ENCODE assay signal across 10 mouse cellular contexts in the genomic region with DNA sequence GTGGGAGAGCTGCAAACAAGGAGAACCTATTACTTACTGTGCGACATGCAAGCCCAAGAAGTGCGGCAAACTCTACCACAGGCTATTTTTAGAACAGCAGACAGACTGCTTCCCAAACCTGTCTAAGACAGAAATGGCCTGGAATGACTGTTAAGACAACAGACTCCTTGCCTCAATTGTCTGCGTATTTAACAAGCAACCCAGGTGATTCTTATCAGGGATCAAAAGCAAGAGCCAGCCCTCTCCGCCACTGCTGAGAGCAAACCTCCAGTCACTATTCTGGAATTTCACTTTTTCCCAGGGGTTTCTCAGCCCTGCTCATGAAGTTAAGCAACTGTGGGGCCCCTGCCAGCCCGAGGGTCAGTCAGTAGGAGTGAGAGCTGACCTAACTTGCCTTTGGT. TPM values are rescaled to one million over a fixed set of nuclear protein-coding genes. Genes with fewer than 3 reads are reported as not detected.
DNase-seq lines count a peak whose midpoint lies in the region; ATAC-seq lines count a peak whose summit lies in the region.
"Had no signal": no experiment of that assay in that cellular context is flagged by ENCODE, and none has a peak within 500 bp of the region (broad histone marks: within the 10 kb centered on the region; RNA-seq: fewer than 3 reads in every experiment).

No protein-coding gene starts in this region.

- no peaks in the 10 kb centered on the region for H3K27me3 ChIP-seq in limb, embryonic 13.5 days

- intact Hi-C loops in gastrocnemius, postnatal 14 days (cut with DNase I; ENCODE audit: low total_unique reads), result no loop called here

- H3K4me1 ChIP-seq in limb, embryonic 13.5 days, result peaks cover 97% of the 10 kb centered on the region

- H3K9me3 ChIP-seq in limb, embryonic 13.5 days, result no peaks in the 10 kb centered on the region

- H3K9ac ChIP-seq in limb, embryonic 13.5 days, result no peak overlapping the region; the same call in 1 of the 2 replicates

- peak overlapping the region; percentile 78 for H3K27ac ChIP-seq in limb, embryonic 13.5 days

- peak; percentile 57 for DNase-seq in gastrocnemius, postnatal 14 days
- DNase-seq in gastrocnemius, adult 8-10 months (ENCODE audit: low spot score in 2 of 2), result no peak
- peak; percentile 69 for DNase-seq in urinary bladder, postnatal 14 days (ENCODE audit: low spot score)
- DNase-seq in urinary bladder, postnatal 10 days (ENCODE audit: low spot score), result no peak
- no peak for DNase-seq in thymus, postnatal 0 days (ENCODE audit: low spot score)
- no peak for DNase-seq in MN1 (ENCODE audit: low spot score)
- DNase-seq: cerebellum, adult 2 months; kidney, adult 18-20 months had no signal

- peak overlapping the region; percentile 46 for H3K4me2 ChIP-seq in limb, embryonic 13.5 days (replicated peaks)

- 9% methylated on average over 5 of the region's 5 CpGs for WGBS in limb, embryonic 13.5 days

- no peak overlapping the region for H3K4me3 ChIP-seq in limb, embryonic 13.5 days

- ATAC-seq in limb, embryonic 13.5 days (ENCODE audit: low FRiP score, low read depth), result no peak
- no peak for ATAC-seq in megakaryocyte progenitor cell, adult 5-6 weeks (replicated peaks; ENCODE audit: poor library complexity)

- peaks cover under 1% of the 10 kb centered on the region; the same call in 1 of the 2 replicates for H3K36me3 ChIP-seq in limb, embryonic 13.5 days

RNA-seq across cellular contexts. Expression of a gene that starts 39.6 kb away (rescaled TPM):
- total RNA-seq in gastrocnemius, postnatal 14 days (2021), result 1 to 10 TPM; 6.7 to 7.8 TPM
- 1 to 10 TPM; 4.1 to 8.8 (median 6.6) TPM for total RNA-seq in gastrocnemius, adult 8-10 months (2022)
- 3.9 TPM in 2 replicates for polyA plus RNA-seq in limb, embryonic 13.5 days (2015; fragmentation: Nextera tagmentation; extraction: Ambion mirVana)
- total RNA-seq in megakaryocyte progenitor cell, adult 5-6 weeks (2015), result 1.5 TPM in 2 replicates
- 2.0 and 2.8 TPM in 2 replicates for total RNA-seq in megakaryocyte progenitor cell, adult 5-6 weeks (2017)
- polyA plus RNA-seq in thymus, postnatal 0 days (2015; fragmentation: Nextera tagmentation; extraction: Ambion mirVana), result 3.9 and 4.7 TPM in 2 replicates

Comparison
In these comparisons a context has a peak if more than half of its experiments do, and no peak if none do; other contexts are left out.
1. DNase-seq: peak in gastrocnemius, postnatal 14 days (single experiment) and urinary bladder, postnatal 14 days (single experiment); none in gastrocnemius, adult 8-10 months (0 of 2), urinary bladder, postnatal 10 days (single experiment), thymus, postnatal 0 days (single experiment) and MN1 (single experiment).